Mouse (Mus musculus) midbrain, postnatal 0 days (tissue): ENCODE data around the gene Lime1. TPM values are rescaled to one million over a fixed set of nuclear protein-coding genes. Genes with fewer than 3 reads are reported as not detected.

Experiments
- ATAC-seq: fragments of 200-750 bp; cut with Nextera tagmentation; 2 replicates; pipeline ENCODE4 v1.8.0; 2017; ENCODE audit warnings: moderate number of reproducible peaks, mild to moderate bottlenecking, moderate TSS enrichment, moderate library complexity; ENCODE audit not compliant: low FRiP score
- DNase-seq: peaks from one replicate; pipeline ENCODE4 v3.0.0-alpha.2; 2015; ENCODE audit warnings: low spot score
- H3K27ac ChIP-seq: fragments of 300-500 bp; sonication (generic); 2 replicates; pipeline ENCODE4 v1.5.1; 2014; ENCODE audit warnings: low read depth, mild to moderate bottlenecking, low read length, mixed read lengths
- H3K27me3 ChIP-seq: fragments of 300-500 bp; sonication (generic); 2 replicates; pipeline ENCODE4 v1.6.1; 2014; ENCODE audit warnings: low read length, control low read depth, mixed read lengths; ENCODE audit not compliant: insufficient read depth
- H3K36me3 ChIP-seq: fragments of 300-500 bp; sonication (generic); 2 replicates; pipeline ENCODE4 v1.6.1; 2014; ENCODE audit warnings: low read length, control low read depth, mixed read lengths; ENCODE audit not compliant: insufficient read depth
- H3K4me1 ChIP-seq: fragments of 300-500 bp; sonication (generic); 2 replicates; pipeline ENCODE4 v1.6.1; 2014; ENCODE audit warnings: mild to moderate bottlenecking, control low read depth, antibody characterized with exemption, low read length, mixed read lengths; ENCODE audit not compliant: insufficient read depth
- H3K4me2 ChIP-seq: fragments of 300-500 bp; sonication (generic); 2 replicates; pipeline ENCODE4 v1.6.1; 2014; ENCODE audit warnings: low read depth, mild to moderate bottlenecking, low read length, mixed read lengths; ENCODE audit not compliant: poor library complexity, severe bottlenecking
- H3K4me3 ChIP-seq: fragments of 300-500 bp; sonication (generic); 2 replicates; pipeline ENCODE4 v1.5.1; 2014; ENCODE audit warnings: low read depth, mild to moderate bottlenecking, low read length, moderate library complexity
- H3K9ac ChIP-seq: fragments of 300-500 bp; sonication (generic); replicated peaks from 2 replicates; pipeline ENCODE4 v1.6.1; 2014; ENCODE audit warnings: mild to moderate bottlenecking, low read length, moderate library complexity, mixed read lengths; ENCODE audit not compliant: poor library complexity, severe bottlenecking
- H3K9me3 ChIP-seq: fragments of 300-500 bp; sonication (generic); 2 replicates; pipeline ENCODE4 v1.6.1; 2016; ENCODE audit warnings: low read length, control low read depth
- CTCF ChIP-seq: IDR thresholded peaks from 2 replicates; pipeline ENCODE4 v1.5.1; 2016; ENCODE audit warnings: antibody characterized with exemption, mild to moderate bottlenecking
- WGBS: fragments of 180-500 bp; shearing (Covaris S2); extraction: QIAGEN DNeasy Blood & Tissue Kit; methylation state at CpG from one replicate; pipeline ENCODE4 v1.1.7; 2014; 5-methylcytosine and 5-hydroxymethylcytosine counted together
- polyA plus RNA-seq: library from polyadenylated mRNA; unstranded; fragments of >200 nt; fragmentation: Nextera tagmentation; extraction: Ambion mirVana; gene quantifications from 2 replicates; pipeline ENCODE4 v1.2.1, GENCODE M21; 2015
- total RNA-seq: library from RNA; depleted of rRNA; stranded (reverse); fragments of >200 nt; gene quantifications from 2 replicates; pipeline ENCODE4 v1.2.3, GENCODE M21; 2014; rRNA removed

Gene Lime1
- total and polyA plus RNA-seq, 2 experiments from 2014 or later = 30.3 to 44.8 TPM

DNA sequence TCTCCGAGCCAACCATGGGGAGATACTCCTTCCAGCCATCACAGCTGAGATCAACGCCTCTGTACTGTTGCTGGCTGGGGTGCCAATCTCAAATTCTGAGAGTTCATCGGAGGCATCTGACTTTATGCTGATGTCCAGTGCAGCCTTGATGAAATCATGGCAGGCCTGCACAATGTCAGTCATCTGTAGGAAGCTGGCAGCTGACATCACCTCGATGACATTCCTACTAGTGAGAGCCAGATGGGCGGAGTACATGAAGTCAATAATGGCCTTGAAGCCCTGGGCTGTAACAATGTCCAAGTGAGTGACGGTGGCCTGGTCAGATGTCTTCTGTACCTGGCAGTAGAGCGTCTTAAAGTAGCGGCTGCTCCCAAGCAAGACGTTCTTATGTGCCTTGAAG, 44.0 kb downstream of the Lime1 start:
- DNase-seq = no peak
- Histone ChIP-seq H3K27me3 (no peaks in the 10 kb centered on the region), H3K4me2 (no peak overlapping the region), H3K9me3 (no peaks in the 10 kb centered on the region), H3K4me3 (no peak overlapping the region), H3K36me3 (peaks cover 8% of the 10 kb centered on the region; the same call in 1 of the 2 replicates), H3K27ac (no peak overlapping the region), H3K4me1 (no peaks in the 10 kb centered on the region), H3K9ac (no peak overlapping the region)
- TF ChIP-seq CTCF = no peak
- ATAC-seq = no peak
- 95% methylated on average over 9 of the region's 9 CpGs for WGBS

Other genes starting within 250 kb of the Lime1 start
- gene Kcnq2, start 244.8 kb upstream of the Lime1 start, total RNA-seq = 134 and 162 TPM in 2 replicates
- 33.8 and 40.6 TPM in 2 replicates for gene Kcnq2, start 244.8 kb upstream of the Lime1 start, polyA plus RNA-seq
- gene Eef1a2, start 223.1 kb upstream of the Lime1 start, total RNA-seq = 321 and 367 TPM in 2 replicates
- 23.1 and 23.3 TPM in 2 replicates for gene Eef1a2, start 223.1 kb upstream of the Lime1 start, polyA plus RNA-seq
- 268 and 323 TPM in 2 replicates for gene Ppdpf, start 192.8 kb upstream of the Lime1 start, total RNA-seq
- gene Ppdpf, start 192.8 kb upstream of the Lime1 start, polyA plus RNA-seq = 365 and 367 TPM in 2 replicates
- gene Ptk6, start 177.3 kb upstream of the Lime1 start, total RNA-seq = 0.09 TPM in 1 of 2 replicates, not detected in the other
- not detected in 2 replicates for gene Ptk6, start 177.3 kb upstream of the Lime1 start, polyA plus RNA-seq
- 0.11 TPM in 1 of 2 replicates, not detected in the other for gene Srms, start 166.9 kb upstream of the Lime1 start, total RNA-seq
- 0.10 and 0.21 TPM in 2 replicates for gene Srms, start 166.9 kb upstream of the Lime1 start, polyA plus RNA-seq
- gene Fndc11, start 160.1 kb upstream of the Lime1 start, total RNA-seq = 0.55 TPM in 1 of 2 replicates, not detected in the other
- 0.26 and 0.48 TPM in 2 replicates for gene Fndc11, start 160.1 kb upstream of the Lime1 start, polyA plus RNA-seq
- 2.9 and 3.7 TPM in 2 replicates for gene Helz2, start 138.1 kb upstream of the Lime1 start, total RNA-seq
- gene Helz2, start 138.1 kb upstream of the Lime1 start, polyA plus RNA-seq = 0.15 and 0.16 TPM in 2 replicates
- gene Gmeb2, start 92.0 kb upstream of the Lime1 start, total RNA-seq = 16.0 and 17.4 TPM in 2 replicates
- gene Gmeb2, start 92.0 kb upstream of the Lime1 start, polyA plus RNA-seq = 8.6 and 9.2 TPM in 2 replicates
- gene Stmn3, start 65.6 kb upstream of the Lime1 start, total RNA-seq = 1,320 and 1,471 TPM in 2 replicates
- 1,883 and 2,098 TPM in 2 replicates for gene Stmn3, start 65.6 kb upstream of the Lime1 start, polyA plus RNA-seq
- 46.6 and 59.4 TPM in 2 replicates for gene Rtel1, start 60.3 kb upstream of the Lime1 start, total RNA-seq
- 26.5 and 27.4 TPM in 2 replicates for gene Rtel1, start 60.3 kb upstream of the Lime1 start, polyA plus RNA-seq
- 79.2 and 102 TPM in 2 replicates for gene Zgpat, start 15.2 kb upstream of the Lime1 start, total RNA-seq
- 44.3 and 48.8 TPM in 2 replicates for gene Zgpat, start 15.2 kb upstream of the Lime1 start, polyA plus RNA-seq
- 25.4 and 27.2 TPM in 2 replicates for gene Arfrp1, start 14.7 kb upstream of the Lime1 start, total RNA-seq
- gene Arfrp1, start 14.7 kb upstream of the Lime1 start, polyA plus RNA-seq = 72.1 and 77.1 TPM in 2 replicates
- 25.8 and 29.8 TPM in 2 replicates for gene Zbtb46, start 79.3 kb downstream of the Lime1 start, total RNA-seq
- 16.7 and 18.4 TPM in 2 replicates for gene Zbtb46, start 79.3 kb downstream of the Lime1 start, polyA plus RNA-seq
- gene Abhd16b, start 113.1 kb downstream of the Lime1 start, total RNA-seq = not detected in 2 replicates
- not detected in 2 replicates for gene Abhd16b, start 113.1 kb downstream of the Lime1 start, polyA plus RNA-seq
- gene Tpd52l2, start 117.1 kb downstream of the Lime1 start, total RNA-seq = 69.5 and 85.6 TPM in 2 replicates
- gene Tpd52l2, start 117.1 kb downstream of the Lime1 start, polyA plus RNA-seq = 112 and 116 TPM in 2 replicates
- gene Dnajc5, start 140.4 kb downstream of the Lime1 start, total RNA-seq = 416 and 487 TPM in 2 replicates
- gene Dnajc5, start 140.4 kb downstream of the Lime1 start, polyA plus RNA-seq = 303 and 316 TPM in 2 replicates
- 49.8 and 63.9 TPM in 2 replicates for gene Uckl1, start 204.8 kb downstream of the Lime1 start, total RNA-seq
- gene Uckl1, start 204.8 kb downstream of the Lime1 start, polyA plus RNA-seq = 45.2 and 52.7 TPM in 2 replicates
- gene Prpf6, start 211.8 kb downstream of the Lime1 start, total RNA-seq = 34.4 and 39.3 TPM in 2 replicates
- 40.5 and 40.6 TPM in 2 replicates for gene Prpf6, start 211.8 kb downstream of the Lime1 start, polyA plus RNA-seq
- gene Zfp512b, start 212.7 kb downstream of the Lime1 start, total RNA-seq = 60.0 and 85.1 TPM in 2 replicates
- gene Zfp512b, start 212.7 kb downstream of the Lime1 start, polyA plus RNA-seq = 81.1 and 99.7 TPM in 2 replicates
- 140 and 142 TPM in 2 replicates for gene Samd10, start 219.1 kb downstream of the Lime1 start, total RNA-seq
- 174 and 179 TPM in 2 replicates for gene Samd10, start 219.1 kb downstream of the Lime1 start, polyA plus RNA-seq